Mouse (Mus musculus): Measurements from ENCODE around the gene Lmntd1. TPM values are rescaled to one million over a fixed set of nuclear protein-coding genes. Genes with fewer than 3 reads are reported as not detected.

Gene Lmntd1
- polyA plus RNA-seq, 1 experiment from 2014 or later = 1.1 TPM

DNA sequence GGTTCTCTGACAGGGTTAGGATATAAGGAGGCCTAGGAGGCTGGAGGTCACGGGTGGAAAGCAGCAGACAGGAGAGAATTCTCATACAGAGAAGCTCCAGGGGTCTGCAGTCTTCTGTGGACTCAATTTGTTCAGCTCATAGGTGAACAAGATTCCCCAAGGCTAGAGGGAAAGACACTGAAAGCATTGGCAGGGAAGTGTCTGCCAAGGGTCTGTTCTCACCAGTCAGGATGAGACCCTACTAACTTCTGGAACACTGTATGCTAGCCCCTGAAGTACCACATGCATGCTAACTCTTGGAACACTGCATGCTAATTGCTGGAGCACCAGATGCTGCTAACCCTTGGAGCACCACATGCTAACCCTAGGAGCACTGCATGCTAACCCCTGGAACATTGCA, 190.0 kb downstream of the Lmntd1 start:
- H3K4me3 ChIP-seq (replicated peaks; ENCODE audit: low read length) = no peak overlapping the region
- H3K27me3 ChIP-seq (ENCODE audit: control insufficient read depth, insufficient read depth, low read length) = no peaks in the 10 kb centered on the region
- H3K4me1 ChIP-seq (ENCODE audit: control insufficient read depth, insufficient read depth, low read length) = no peaks in the 10 kb centered on the region
- 79% methylated on average over 1 of the region's 1 CpGs for WGBS
- H3K36me3 ChIP-seq (ENCODE audit: control insufficient read depth, insufficient read depth, low read length) = no peaks in the 10 kb centered on the region
- no peak for ATAC-seq (ENCODE audit: insufficient read depth, low FRiP score)
- H3K27ac ChIP-seq (ENCODE audit: low read length) = no peak overlapping the region
- no peak overlapping the region for H3K4me2 ChIP-seq (ENCODE audit: low read depth, low read length)
- no peaks in the 10 kb centered on the region for H3K9me3 ChIP-seq (replicated peaks; ENCODE audit: control insufficient read depth, low read length)
- 0 out of 2 replicates have a peak overlapping the region, but pooled peaks have one; percentile 14 for H3K9ac ChIP-seq (ENCODE audit: low read length)

DNA sequence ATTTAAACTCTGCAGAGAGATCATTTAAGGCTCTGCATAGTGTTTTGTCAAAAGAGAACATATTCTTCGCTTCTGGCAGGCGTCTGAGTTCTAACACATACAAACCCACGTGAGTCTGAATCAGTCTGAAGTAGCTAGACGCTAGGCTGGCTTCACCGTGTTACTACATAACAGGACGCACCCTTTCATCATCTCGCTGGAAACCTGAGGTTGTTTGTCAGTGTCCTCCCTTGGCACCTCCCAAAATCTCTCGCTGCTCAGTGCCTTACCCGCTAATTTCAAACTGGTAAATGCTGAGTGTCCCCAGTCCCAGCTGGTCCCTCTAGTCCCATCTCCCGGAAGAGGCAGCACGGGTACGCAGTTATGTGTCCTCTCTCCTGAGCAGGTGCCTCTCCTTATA, 190.6 kb downstream of the Lmntd1 start:
- no peak overlapping the region for H3K27ac ChIP-seq (ENCODE audit: low read length)
- no peak for ATAC-seq (ENCODE audit: insufficient read depth, low FRiP score)
- WGBS = 69% methylated on average over 12 of the region's 12 CpGs
- no peak overlapping the region for H3K4me3 ChIP-seq (replicated peaks; ENCODE audit: low read length)
- no peak overlapping the region for H3K9ac ChIP-seq (ENCODE audit: low read length)
- H3K36me3 ChIP-seq (ENCODE audit: control insufficient read depth, insufficient read depth, low read length) = no peaks in the 10 kb centered on the region
- H3K4me1 ChIP-seq (ENCODE audit: control insufficient read depth, insufficient read depth, low read length) = no peaks in the 10 kb centered on the region
- no peak overlapping the region for H3K4me2 ChIP-seq (ENCODE audit: low read depth, low read length)
- H3K27me3 ChIP-seq (ENCODE audit: control insufficient read depth, insufficient read depth, low read length) = no peaks in the 10 kb centered on the region
- no peaks in the 10 kb centered on the region for H3K9me3 ChIP-seq (replicated peaks; ENCODE audit: control insufficient read depth, low read length)

DNA sequence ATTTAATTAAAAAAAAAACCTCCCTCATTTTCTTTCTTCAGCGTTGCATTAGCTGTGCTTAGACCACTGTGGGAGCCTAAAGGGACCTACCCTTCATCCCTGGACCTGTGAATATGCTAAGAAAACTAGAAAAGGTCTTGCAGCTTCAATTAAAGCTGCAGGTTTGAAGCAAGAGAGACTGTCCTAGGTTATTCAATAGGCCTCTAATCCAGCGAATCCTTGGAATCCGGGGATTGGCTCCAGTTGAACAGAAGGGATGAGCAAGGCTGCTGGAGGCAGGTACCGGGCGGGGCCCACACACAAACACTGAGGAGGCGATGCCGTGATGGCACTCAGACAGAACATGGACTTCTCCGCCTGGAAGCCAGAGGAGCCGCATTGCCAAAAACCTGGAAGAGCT, 192.5 kb downstream of the Lmntd1 start:
- Histone ChIP-seq H3K4me2 (ENCODE audit: low read depth, low read length) (no peak overlapping the region), H3K27ac (ENCODE audit: low read length) (no peak overlapping the region), H3K27me3 (ENCODE audit: control insufficient read depth, insufficient read depth, low read length) (no peaks in the 10 kb centered on the region), H3K9me3 (replicated peaks; ENCODE audit: control insufficient read depth, low read length) (no peaks in the 10 kb centered on the region), H3K36me3 (ENCODE audit: control insufficient read depth, insufficient read depth, low read length) (no peaks in the 10 kb centered on the region), H3K9ac (ENCODE audit: low read length) (no peak overlapping the region), H3K4me3 (replicated peaks; ENCODE audit: low read length) (no peak overlapping the region), H3K4me1 (ENCODE audit: control insufficient read depth, insufficient read depth, low read length) (no peaks in the 10 kb centered on the region)
- 86% methylated on average over 9 of the region's 9 CpGs for WGBS
- no peak for ATAC-seq (ENCODE audit: insufficient read depth, low FRiP score)

DNA sequence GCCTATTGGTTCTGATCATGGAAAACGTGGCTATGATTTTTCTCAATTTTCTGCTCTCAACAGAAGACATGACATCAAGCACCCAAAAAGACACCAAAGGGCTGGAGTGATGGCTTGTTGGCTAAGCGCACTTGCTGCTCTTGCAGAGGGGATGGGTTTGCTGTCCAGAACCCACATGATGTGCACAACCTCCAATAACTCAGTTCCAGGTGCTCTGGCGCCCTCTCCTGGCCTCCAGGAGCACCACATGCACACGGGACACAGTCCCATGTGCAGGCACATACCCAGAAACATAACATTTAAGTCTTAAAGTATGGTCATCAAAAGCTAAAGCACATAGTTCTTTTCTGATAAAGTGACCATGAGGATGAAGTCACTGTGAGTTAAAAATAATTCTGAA, 193.7 kb downstream of the Lmntd1 start:
- no peak for ATAC-seq (ENCODE audit: insufficient read depth, low FRiP score)
- no peaks in the 10 kb centered on the region for H3K36me3 ChIP-seq (ENCODE audit: control insufficient read depth, insufficient read depth, low read length)

DNA sequence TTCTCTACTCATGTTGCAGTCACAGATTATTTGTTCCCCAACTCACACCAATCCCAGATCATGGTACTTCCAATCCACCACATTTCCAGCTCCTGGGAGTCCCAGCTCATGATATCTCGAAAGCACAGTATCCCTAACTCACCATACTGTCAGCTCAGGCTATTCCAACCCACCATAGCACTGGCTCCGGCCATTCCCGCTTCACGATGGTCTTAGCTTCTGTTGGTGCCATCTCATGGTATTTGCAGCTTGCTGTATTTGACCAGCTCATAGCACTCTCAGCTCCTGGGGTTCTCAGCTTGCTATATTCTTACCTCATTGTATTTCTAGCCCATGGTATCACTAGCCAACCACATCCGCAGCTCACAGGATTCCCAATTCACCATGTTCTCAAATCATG, 195.3 kb downstream of the Lmntd1 start:
- no peak overlapping the region for H3K4me2 ChIP-seq (ENCODE audit: low read depth, low read length)
- H3K9me3 ChIP-seq (replicated peaks; ENCODE audit: control insufficient read depth, low read length) = no peaks in the 10 kb centered on the region
- 92% methylated on average over 5 of the region's 5 CpGs for WGBS
- no peak for ATAC-seq (ENCODE audit: insufficient read depth, low FRiP score)
- H3K4me3 ChIP-seq (replicated peaks; ENCODE audit: low read length) = no peak overlapping the region
- H3K27ac ChIP-seq (ENCODE audit: low read length) = no peak overlapping the region
- H3K36me3 ChIP-seq (ENCODE audit: control insufficient read depth, insufficient read depth, low read length) = no peaks in the 10 kb centered on the region
- H3K27me3 ChIP-seq (ENCODE audit: control insufficient read depth, insufficient read depth, low read length) = no peaks in the 10 kb centered on the region
- H3K4me1 ChIP-seq (ENCODE audit: control insufficient read depth, insufficient read depth, low read length) = no peaks in the 10 kb centered on the region
- H3K9ac ChIP-seq (ENCODE audit: low read length) = no peak overlapping the region

More for the DNA sequence above, 193.7 kb downstream of the Lmntd1 start:
- no peak overlapping the region for H3K27ac ChIP-seq (ENCODE audit: low read length)
- no peak overlapping the region for H3K4me2 ChIP-seq (ENCODE audit: low read depth, low read length)
- no peaks in the 10 kb centered on the region for H3K9me3 ChIP-seq (replicated peaks; ENCODE audit: control insufficient read depth, low read length)
- no peak overlapping the region for H3K4me3 ChIP-seq (replicated peaks; ENCODE audit: low read length)
- no peaks in the 10 kb centered on the region for H3K27me3 ChIP-seq (ENCODE audit: control insufficient read depth, insufficient read depth, low read length)
- no peaks in the 10 kb centered on the region for H3K4me1 ChIP-seq (ENCODE audit: control insufficient read depth, insufficient read depth, low read length)
- H3K9ac ChIP-seq (ENCODE audit: low read length) = no peak overlapping the region
- WGBS = 70% methylated on average over 4 of the region's 4 CpGs

DNA sequence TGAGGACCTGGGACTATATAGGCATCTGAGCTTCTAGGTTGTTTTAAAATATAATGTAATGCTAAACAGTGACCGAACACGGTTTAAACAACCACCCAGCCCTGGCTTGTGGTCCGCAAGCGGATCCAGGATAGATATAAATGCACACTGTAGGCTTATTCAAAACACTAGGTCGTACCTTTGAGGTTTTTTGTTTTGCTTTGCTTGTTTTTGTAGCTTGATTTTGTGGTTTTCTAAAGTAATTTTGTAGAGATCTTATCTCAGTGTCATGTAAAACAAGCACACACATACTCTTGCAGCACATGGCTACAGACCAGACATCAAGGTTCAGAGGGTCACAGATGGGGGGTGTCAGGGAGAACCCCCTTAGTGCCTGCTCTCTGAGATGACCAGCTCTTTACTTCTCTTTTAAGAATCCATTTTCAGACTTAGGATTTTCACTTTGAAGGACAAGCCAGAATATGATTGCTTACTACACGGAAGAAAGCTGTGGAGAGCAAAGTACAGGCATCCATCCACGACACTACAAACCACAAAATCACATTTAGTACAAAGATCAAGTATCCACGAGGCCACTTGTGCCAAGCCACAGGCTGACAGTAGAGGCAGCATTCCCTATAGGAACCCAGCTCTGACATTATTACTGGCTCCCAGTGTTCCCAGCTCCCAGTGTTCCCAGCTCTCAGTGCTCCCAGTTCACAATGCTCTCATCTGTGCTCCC, 196.2 kb downstream of the Lmntd1 start:
- H3K4me3 ChIP-seq (replicated peaks; ENCODE audit: low read length) = no peak overlapping the region
- H3K36me3 ChIP-seq (ENCODE audit: control insufficient read depth, insufficient read depth, low read length) = no peaks in the 10 kb centered on the region
- H3K9me3 ChIP-seq (replicated peaks; ENCODE audit: control insufficient read depth, low read length) = no peaks in the 10 kb centered on the region
- H3K9ac ChIP-seq (ENCODE audit: low read length) = no peak overlapping the region
- 66% methylated on average over 8 of the region's 8 CpGs for WGBS
- ATAC-seq (ENCODE audit: insufficient read depth, low FRiP score) = no peak
- no peak overlapping the region for H3K4me2 ChIP-seq (ENCODE audit: low read depth, low read length)
- no peak overlapping the region for H3K27ac ChIP-seq (ENCODE audit: low read length)
- no peaks in the 10 kb centered on the region for H3K27me3 ChIP-seq (ENCODE audit: control insufficient read depth, insufficient read depth, low read length)
- H3K4me1 ChIP-seq (ENCODE audit: control insufficient read depth, insufficient read depth, low read length) = no peaks in the 10 kb centered on the region

DNA sequence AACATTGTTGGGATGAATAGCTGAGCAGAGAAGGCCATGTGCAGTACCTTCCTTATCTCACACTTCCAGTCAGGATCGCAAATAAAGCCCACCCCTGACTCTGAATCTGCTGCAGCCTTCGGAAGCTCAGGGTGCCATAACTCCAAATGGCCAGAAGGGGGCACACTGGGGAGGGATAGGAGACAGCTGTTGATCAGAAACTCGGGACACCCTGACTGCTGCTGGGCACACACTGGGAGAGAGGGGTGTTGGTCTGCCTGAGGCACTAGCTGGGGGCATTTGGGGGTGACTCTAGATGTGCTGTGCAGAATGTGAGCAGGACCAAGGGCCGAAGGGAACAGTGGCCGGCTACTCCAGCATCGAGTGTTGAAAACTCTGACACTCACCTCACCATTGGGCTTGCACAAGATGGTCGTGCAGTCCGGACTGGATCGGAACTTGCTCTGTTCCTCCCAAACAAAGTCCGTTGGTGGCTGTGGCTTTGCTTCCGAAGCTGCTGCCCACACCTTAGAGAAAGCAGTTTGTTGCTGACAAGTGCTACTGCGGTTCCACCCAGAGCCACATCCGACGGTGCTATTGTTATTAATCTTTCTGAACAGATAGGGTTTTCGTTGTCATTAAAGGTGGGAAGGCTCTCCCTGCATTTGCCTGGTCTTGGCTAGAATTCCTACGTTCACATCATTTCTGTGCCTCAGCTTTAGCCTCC, 197.0 kb downstream of the Lmntd1 start:
- Histone ChIP-seq H3K27me3 (ENCODE audit: control insufficient read depth, insufficient read depth, low read length) (no peaks in the 10 kb centered on the region), H3K36me3 (ENCODE audit: control insufficient read depth, insufficient read depth, low read length) (no peaks in the 10 kb centered on the region), H3K9me3 (replicated peaks; ENCODE audit: control insufficient read depth, low read length) (no peaks in the 10 kb centered on the region), H3K4me2 (ENCODE audit: low read depth, low read length) (no peak overlapping the region), H3K4me3 (replicated peaks; ENCODE audit: low read length) (no peak overlapping the region), H3K27ac (ENCODE audit: low read length) (no peak overlapping the region), H3K4me1 (ENCODE audit: control insufficient read depth, insufficient read depth, low read length) (no peaks in the 10 kb centered on the region), H3K9ac (ENCODE audit: low read length) (no peak overlapping the region)
- 61% methylated on average over 16 of the region's 16 CpGs for WGBS
- no peak for ATAC-seq (ENCODE audit: insufficient read depth, low FRiP score)

DNA sequence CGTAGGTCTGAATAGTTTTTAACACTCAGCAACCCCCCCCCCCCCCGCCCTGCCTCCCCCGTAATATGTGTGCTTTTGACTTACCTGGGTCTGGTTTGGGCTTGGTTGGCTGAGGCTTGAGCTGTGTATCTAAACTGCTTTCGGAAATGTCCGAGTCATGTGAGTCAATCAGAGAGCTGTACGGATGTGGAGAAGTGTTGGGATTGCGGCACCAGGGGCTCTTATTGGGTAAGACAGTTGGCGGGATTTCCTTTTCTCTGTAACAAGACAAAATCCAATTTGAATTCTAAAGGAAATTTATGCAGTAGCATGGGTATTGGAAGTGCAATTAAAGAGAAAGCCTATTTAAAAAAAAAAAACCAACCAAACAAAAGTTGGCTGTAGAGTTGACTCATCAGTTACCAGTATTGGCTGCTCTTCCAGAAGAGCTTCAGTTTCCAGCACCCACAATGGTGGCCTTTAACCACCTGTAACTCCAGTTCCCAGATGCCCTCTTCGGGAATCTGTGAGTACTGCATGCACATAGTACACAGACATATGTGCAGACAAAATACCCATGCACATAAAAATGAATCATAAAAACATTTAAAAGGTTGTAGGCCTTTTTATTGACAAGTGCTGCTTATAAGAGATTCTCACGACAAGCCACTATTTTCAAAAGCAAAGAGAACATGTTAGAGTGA, 209.6 kb downstream of the Lmntd1 start:
- no peak overlapping the region for H3K4me2 ChIP-seq (ENCODE audit: low read depth, low read length)
- H3K27me3 ChIP-seq (ENCODE audit: control insufficient read depth, insufficient read depth, low read length) = no peaks in the 10 kb centered on the region
- ATAC-seq (ENCODE audit: insufficient read depth, low FRiP score) = no peak
- no peaks in the 10 kb centered on the region for H3K9me3 ChIP-seq (replicated peaks; ENCODE audit: control insufficient read depth, low read length)
- H3K27ac ChIP-seq (ENCODE audit: low read length) = no peak overlapping the region
- no peaks in the 10 kb centered on the region for H3K36me3 ChIP-seq (ENCODE audit: control insufficient read depth, insufficient read depth, low read length)
- H3K4me3 ChIP-seq (replicated peaks; ENCODE audit: low read length) = no peak overlapping the region
- 85% methylated on average over 10 of the region's 10 CpGs for WGBS
- H3K4me1 ChIP-seq (ENCODE audit: control insufficient read depth, insufficient read depth, low read length) = peaks cover 7% of the 10 kb centered on the region
- no peak overlapping the region for H3K9ac ChIP-seq (ENCODE audit: low read length)

DNA sequence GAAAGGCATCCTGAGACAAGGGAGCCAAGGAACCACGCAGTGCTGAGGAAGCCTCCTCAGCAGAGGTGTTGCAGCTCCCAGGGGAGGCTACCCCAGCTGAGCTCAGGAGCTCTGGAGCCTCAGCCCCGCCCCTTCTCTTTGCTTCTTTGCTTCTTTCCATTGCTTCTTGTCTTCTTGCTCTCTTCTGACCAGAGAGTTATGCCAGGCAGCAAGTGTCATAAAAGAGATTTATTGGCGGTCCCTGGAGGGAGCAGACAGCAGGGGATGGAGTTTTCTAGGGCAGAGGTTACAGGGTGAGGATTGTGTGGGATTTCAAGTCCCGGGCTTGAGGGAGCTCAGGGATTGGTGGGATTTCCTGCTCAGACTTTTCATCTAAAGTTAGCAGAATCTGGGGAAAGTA, 213.0 kb downstream of the Lmntd1 start:
- ATAC-seq (ENCODE audit: insufficient read depth, low FRiP score) = no peak
- H3K4me3 ChIP-seq (replicated peaks; ENCODE audit: low read length) = no peak overlapping the region
- H3K9ac ChIP-seq (ENCODE audit: low read length) = no peak overlapping the region
- no peak overlapping the region for H3K27ac ChIP-seq (ENCODE audit: low read length)
- H3K4me1 ChIP-seq (ENCODE audit: control insufficient read depth, insufficient read depth, low read length) = peaks cover 7% of the 10 kb centered on the region
- H3K4me2 ChIP-seq (ENCODE audit: low read depth, low read length) = no peak overlapping the region
- H3K27me3 ChIP-seq (ENCODE audit: control insufficient read depth, insufficient read depth, low read length) = no peaks in the 10 kb centered on the region
- no peaks in the 10 kb centered on the region for H3K9me3 ChIP-seq (replicated peaks; ENCODE audit: control insufficient read depth, low read length)
- WGBS = 15% methylated on average over 4 of the region's 4 CpGs
- no peaks in the 10 kb centered on the region for H3K36me3 ChIP-seq (ENCODE audit: control insufficient read depth, insufficient read depth, low read length)

Measured in stomach, embryonic 16.5 days (tissue).